Mouse (Mus musculus): ENCODE measurements around the gene Gm11172. TPM values are rescaled to one million over a fixed set of nuclear protein-coding genes. Genes with fewer than 3 reads are reported as not detected.

The Gm11172 gene
- polyA plus RNA-seq, 1 experiment, result not detected

- Histone ChIP-seq H3K27me3 (replicated peaks; ENCODE audit: control insufficient read depth, insufficient read depth, low read length) (no peaks in the 10 kb centered on the region), H3K27ac (ENCODE audit: insufficient read depth, low read depth, low read length) (no peak overlapping the region), H3K36me3 (ENCODE audit: control insufficient read depth, insufficient read depth, low read length) (no peaks in the 10 kb centered on the region), H3K4me1 (ENCODE audit: control insufficient read depth, insufficient read depth, low read length) (no peaks in the 10 kb centered on the region), H3K4me3 (ENCODE audit: insufficient read depth, low read depth, low read length) (no peak overlapping the region)
- TF ChIP-seq CTCF (conservative IDR thresholded peaks at IDR 0.05; ENCODE audit: insufficient read depth, insufficient read length, low read depth, low read length), result no peak
- TF ChIP-seq POLR2A (IDR thresholded peaks at IDR 0.05; ENCODE audit: low read depth, low read length), result no peak
- 86% methylated on average over 19 of the region's 19 CpGs for WGBS
- no peak for DNase-seq
Observed at GRCm38 (mm10) chr16:10771769-10772510, 40.8 kb upstream of the Gm11172 start.

GRCm38 (mm10) chr16:10773543-10773942 is 39.2 kb upstream of the Gm11172 start:
- H3K27me3 ChIP-seq (replicated peaks; ENCODE audit: control insufficient read depth, insufficient read depth, low read length), result no peaks in the 10 kb centered on the region
- no peak overlapping the region for H3K27ac ChIP-seq (ENCODE audit: insufficient read depth, low read depth, low read length)
- TF ChIP-seq CTCF (conservative IDR thresholded peaks at IDR 0.05; ENCODE audit: insufficient read depth, insufficient read length, low read depth, low read length), result no peak
- no peak for TF ChIP-seq POLR2A (IDR thresholded peaks at IDR 0.05; ENCODE audit: low read depth, low read length)
- 95% methylated on average over 8 of the region's 8 CpGs for WGBS
- H3K36me3 ChIP-seq (ENCODE audit: control insufficient read depth, insufficient read depth, low read length), result no peaks in the 10 kb centered on the region
- no peak for DNase-seq
- no peak overlapping the region for H3K4me3 ChIP-seq (ENCODE audit: insufficient read depth, low read depth, low read length)
- H3K4me1 ChIP-seq (ENCODE audit: control insufficient read depth, insufficient read depth, low read length), result no peaks in the 10 kb centered on the region

GRCm38 (mm10) chr16:10774726-10775125 is 38.0 kb upstream of the Gm11172 start:
- Histone ChIP-seq H3K27me3 (replicated peaks; ENCODE audit: control insufficient read depth, insufficient read depth, low read length) (no peaks in the 10 kb centered on the region), H3K4me3 (ENCODE audit: insufficient read depth, low read depth, low read length) (no peak overlapping the region), H3K4me1 (ENCODE audit: control insufficient read depth, insufficient read depth, low read length) (no peaks in the 10 kb centered on the region), H3K36me3 (ENCODE audit: control insufficient read depth, insufficient read depth, low read length) (no peaks in the 10 kb centered on the region), H3K27ac (ENCODE audit: insufficient read depth, low read depth, low read length) (no peak overlapping the region)
- no peak for DNase-seq
- TF ChIP-seq POLR2A (IDR thresholded peaks at IDR 0.05; ENCODE audit: low read depth, low read length), result no peak
- no peak for TF ChIP-seq CTCF (conservative IDR thresholded peaks at IDR 0.05; ENCODE audit: insufficient read depth, insufficient read length, low read depth, low read length)
- 77% methylated on average over 4 of the region's 4 CpGs for WGBS

- H3K36me3 ChIP-seq (ENCODE audit: control insufficient read depth, insufficient read depth, low read length), result no peaks in the 10 kb centered on the region
- H3K4me1 ChIP-seq (ENCODE audit: control insufficient read depth, insufficient read depth, low read length), result no peaks in the 10 kb centered on the region
- no peaks in the 10 kb centered on the region for H3K27me3 ChIP-seq (replicated peaks; ENCODE audit: control insufficient read depth, insufficient read depth, low read length)
- TF ChIP-seq CTCF (conservative IDR thresholded peaks at IDR 0.05; ENCODE audit: insufficient read depth, insufficient read length, low read depth, low read length), result no peak
- TF ChIP-seq POLR2A (IDR thresholded peaks at IDR 0.05; ENCODE audit: low read depth, low read length), result no peak
- 44% methylated on average over 7 of the region's 7 CpGs for WGBS
- no peak overlapping the region for H3K27ac ChIP-seq (ENCODE audit: insufficient read depth, low read depth, low read length)
- DNase-seq, result no peak
- no peak overlapping the region for H3K4me3 ChIP-seq (ENCODE audit: insufficient read depth, low read depth, low read length)
Observed at GRCm38 (mm10) chr16:10776322-10776721, 36.4 kb upstream of the Gm11172 start.

- no peaks in the 10 kb centered on the region for H3K36me3 ChIP-seq (ENCODE audit: control insufficient read depth, insufficient read depth, low read length)
- 84% methylated on average over 5 of the region's 5 CpGs for WGBS
- no peak for DNase-seq
Observed at GRCm38 (mm10) chr16:10777579-10778160, 35.0 kb upstream of the Gm11172 start.

GRCm38 (mm10) chr16:10780631-10781120 is 32.0 kb upstream of the Gm11172 start:
- DNase-seq, result no peak
- H3K27me3 ChIP-seq (replicated peaks; ENCODE audit: control insufficient read depth, insufficient read depth, low read length), result no peaks in the 10 kb centered on the region
- 86% methylated on average over 5 of the region's 5 CpGs for WGBS
- H3K4me1 ChIP-seq (ENCODE audit: control insufficient read depth, insufficient read depth, low read length), result no peaks in the 10 kb centered on the region
- TF ChIP-seq CTCF (conservative IDR thresholded peaks at IDR 0.05; ENCODE audit: insufficient read depth, insufficient read length, low read depth, low read length) (no peak), POLR2A (IDR thresholded peaks at IDR 0.05; ENCODE audit: low read depth, low read length) (no peak)
- H3K27ac ChIP-seq (ENCODE audit: insufficient read depth, low read depth, low read length), result no peak overlapping the region
- no peak overlapping the region for H3K4me3 ChIP-seq (ENCODE audit: insufficient read depth, low read depth, low read length)
- H3K36me3 ChIP-seq (ENCODE audit: control insufficient read depth, insufficient read depth, low read length), result no peaks in the 10 kb centered on the region

More at GRCm38 (mm10) chr16:10777579-10778160, 35.0 kb upstream of the Gm11172 start:
- Histone ChIP-seq H3K27me3 (replicated peaks; ENCODE audit: control insufficient read depth, insufficient read depth, low read length) (no peaks in the 10 kb centered on the region), H3K4me1 (ENCODE audit: control insufficient read depth, insufficient read depth, low read length) (no peaks in the 10 kb centered on the region), H3K4me3 (ENCODE audit: insufficient read depth, low read depth, low read length) (no peak overlapping the region), H3K27ac (ENCODE audit: insufficient read depth, low read depth, low read length) (no peak overlapping the region)
- no peak for TF ChIP-seq POLR2A (IDR thresholded peaks at IDR 0.05; ENCODE audit: low read depth, low read length)
- TF ChIP-seq CTCF (conservative IDR thresholded peaks at IDR 0.05; ENCODE audit: insufficient read depth, insufficient read length, low read depth, low read length), result no peak

GRCm38 (mm10) chr16:10781862-10782371 is 30.8 kb upstream of the Gm11172 start:
- no peak for DNase-seq
- TF ChIP-seq POLR2A (IDR thresholded peaks at IDR 0.05; ENCODE audit: low read depth, low read length) (no peak), CTCF (conservative IDR thresholded peaks at IDR 0.05; ENCODE audit: insufficient read depth, insufficient read length, low read depth, low read length) (no peak)
- no peak overlapping the region for H3K27ac ChIP-seq (ENCODE audit: insufficient read depth, low read depth, low read length)
- no peaks in the 10 kb centered on the region for H3K27me3 ChIP-seq (replicated peaks; ENCODE audit: control insufficient read depth, insufficient read depth, low read length)
- WGBS, result 81% methylated on average over 9 of the region's 9 CpGs
- H3K4me3 ChIP-seq (ENCODE audit: insufficient read depth, low read depth, low read length), result no peak overlapping the region
- no peaks in the 10 kb centered on the region for H3K36me3 ChIP-seq (ENCODE audit: control insufficient read depth, insufficient read depth, low read length)
- no peaks in the 10 kb centered on the region for H3K4me1 ChIP-seq (ENCODE audit: control insufficient read depth, insufficient read depth, low read length)
